Mouse (Mus musculus): Measurements from ENCODE around the gene Tnc. TPM values are rescaled to one million over a fixed set of nuclear protein-coding genes. Genes with fewer than 3 reads are reported as not detected.

Gene Tnc
- total RNA-seq, 1 experiment from 2014 or later = not detected

- no peak for ATAC-seq (ENCODE audit: extremely low read depth, insufficient number of reproducible peaks, low FRiP score, poor library complexity, severe bottlenecking)
These were observed 129.6 kb downstream of the Tnc start for GRCm38 (mm10) chr4:63917181-63917580.

- no peak for ATAC-seq (ENCODE audit: extremely low read depth, insufficient number of reproducible peaks, low FRiP score, poor library complexity, severe bottlenecking)
These were observed 130.1 kb downstream of the Tnc start for GRCm38 (mm10) chr4:63916753-63917152.

GRCm38 (mm10) chr4:63916288-63916687 lies 130.5 kb downstream of the Tnc start:
- ATAC-seq (ENCODE audit: extremely low read depth, insufficient number of reproducible peaks, low FRiP score, poor library complexity, severe bottlenecking) = no peak

Other genes starting within 250 kb of the Tnc start
- 3.0 and 3.8 TPM in 2 replicates for gene Tnfsf8, start 185.7 kb downstream of the Tnc start, total RNA-seq (2017)

Data from neutrophil, adult 5-6 weeks (primary cell).